Mouse (Mus musculus) C2C12 (cell line): ENCODE data around the gene Plxnd1. TPM values are rescaled to one million over a fixed set of nuclear protein-coding genes. Genes with fewer than 3 reads are reported as not detected.

ENCODE experiments used
- H3K27me3 ChIP-seq: one replicate; pipeline ENCODE4 v1.6.1; 2011; ENCODE audit not compliant: control insufficient read depth, insufficient read depth, insufficient read length
- H3K36me3 ChIP-seq: one replicate; pipeline ENCODE4 v1.6.1; 2011; ENCODE audit not compliant: control insufficient read depth, insufficient read depth
- H3K4me3 ChIP-seq: one replicate; pipeline ENCODE4 v1.5.1; 2011; ENCODE audit warnings: mild to moderate bottlenecking, control low read depth; ENCODE audit not compliant: poor library complexity, insufficient read depth, severe bottlenecking
- H3K79me2 ChIP-seq: one replicate; pipeline ENCODE4 v1.6.1; 2011; ENCODE audit not compliant: control insufficient read depth, insufficient read depth
- H3K79me3 ChIP-seq: one replicate; pipeline ENCODE4 v1.6.1; 2011; ENCODE audit warnings: low read depth, control low read depth
- H3ac ChIP-seq: one replicate; pipeline ENCODE3; 2011; ENCODE audit warnings: low read depth; ENCODE audit not compliant: control insufficient read depth, insufficient read length
- CEBPB ChIP-seq: IDR thresholded peaks from one replicate; pipeline ENCODE4 v1.6.1; 2011; ENCODE audit warnings: low read depth, mild to moderate bottlenecking, control low read depth, moderate library complexity
- CTCF ChIP-seq: IDR thresholded peaks from one replicate; pipeline ENCODE4 v1.5.1; 2011; ENCODE audit not compliant: control insufficient read depth, insufficient read depth, insufficient read length
- FOSL1 ChIP-seq: IDR thresholded peaks from one replicate; pipeline ENCODE4 v1.8.0; 2011; ENCODE audit warnings: mild to moderate bottlenecking, low read length; ENCODE audit not compliant: poor library complexity, insufficient read depth, severe bottlenecking
- MAX ChIP-seq: IDR thresholded peaks from one replicate; pipeline ENCODE4 v1.6.1; 2011; ENCODE audit warnings: mild to moderate bottlenecking, control low read depth
- MYOD1 ChIP-seq: IDR thresholded peaks from one replicate; pipeline ENCODE4 v1.6.1; 2011; ENCODE audit warnings: low read depth; ENCODE audit not compliant: control insufficient read depth, insufficient read length
- MYOG ChIP-seq: IDR thresholded peaks from one replicate; pipeline ENCODE4 v1.6.1; 2011; ENCODE audit not compliant: control insufficient read depth, insufficient read length; ENCODE audit errors: extremely low read depth
- USF1 ChIP-seq: IDR thresholded peaks from one replicate; pipeline ENCODE4 v1.6.1; 2011; ENCODE audit warnings: low read depth, mild to moderate bottlenecking, control low read depth, moderate library complexity
- polyA plus RNA-seq: library from polyadenylated mRNA; unstranded; fragments of >200 nt; fragmentation: generic; extraction: Trizol; gene quantifications from one replicate; pipeline ENCODE4 v1.2.1, GENCODE M21; 2012; ENCODE audit warnings: missing spikeins

Gene Plxnd1
- polyA plus RNA-seq, 1 experiment = 14.8 TPM

DNA sequence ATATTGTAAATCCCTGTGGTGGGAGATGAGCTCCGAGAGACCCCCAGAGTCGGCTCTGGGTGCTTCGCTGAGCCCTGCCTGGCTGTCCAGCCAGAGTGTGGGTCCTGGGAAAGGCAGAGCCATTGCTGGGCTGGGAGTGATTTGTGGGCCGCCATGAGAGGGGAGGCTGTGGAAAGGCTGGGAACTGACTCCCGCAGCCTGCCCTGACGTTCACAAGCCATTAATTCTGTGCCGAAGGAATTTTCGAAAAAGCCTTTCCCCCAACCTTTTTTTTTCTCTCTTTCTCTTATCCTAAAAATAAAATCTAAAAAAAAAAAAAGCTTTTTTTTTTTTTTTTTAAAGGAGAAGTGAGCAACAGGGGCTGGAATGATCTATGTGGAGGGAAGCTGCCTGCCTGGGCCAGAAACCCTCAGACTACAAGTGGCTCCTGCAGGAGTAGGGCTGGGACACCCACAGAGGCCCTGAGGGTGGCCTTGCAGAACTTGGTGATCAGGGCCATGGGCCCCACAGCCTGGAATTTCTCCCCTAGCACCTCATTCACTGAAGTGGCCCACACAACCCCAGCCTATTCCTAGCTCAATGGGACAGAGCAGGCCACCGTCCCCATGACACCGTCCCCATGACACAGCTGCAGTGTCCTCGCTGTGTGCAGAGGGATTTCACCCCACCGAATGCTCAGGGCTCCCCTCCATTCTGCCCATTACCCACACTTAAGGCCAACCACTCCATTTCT lies 11.3 kb downstream of the Plxnd1 start:
- H3K4me3 ChIP-seq = no peak overlapping the region
- H3K36me3 ChIP-seq = no peaks in the 10 kb centered on the region
- TF ChIP-seq MYOG (no peak), MYOD1 (no peak), USF1 (no peak), CTCF (no peak), CEBPB (no peak), FOSL1 (no peak), MAX (no peak)
- H3K79me2 ChIP-seq = peaks cover 13% of the 10 kb centered on the region
- no peaks in the 10 kb centered on the region for H3K27me3 ChIP-seq
- peaks cover 5% of the 10 kb centered on the region for H3K79me3 ChIP-seq
- H3ac ChIP-seq = no peak overlapping the region

- H3K36me3 ChIP-seq = no peaks in the 10 kb centered on the region
- H3ac ChIP-seq = no peak overlapping the region
- H3K79me2 ChIP-seq = peaks cover 7% of the 10 kb centered on the region
- H3K27me3 ChIP-seq = no peaks in the 10 kb centered on the region
- H3K4me3 ChIP-seq = no peak overlapping the region
- H3K79me3 ChIP-seq = peaks cover 2% of the 10 kb centered on the region
- TF ChIP-seq CTCF = no peak
- no peak for TF ChIP-seq USF1
- no peak for TF ChIP-seq MYOD1
- TF ChIP-seq MYOG = no peak
- TF ChIP-seq MAX = no peak
- no peak for TF ChIP-seq FOSL1
Observed at GRCm38 (mm10) chr6:115982889-115983288, 11.9 kb downstream of the Plxnd1 start.

- H3K79me2 ChIP-seq = no peaks in the 10 kb centered on the region
- no peaks in the 10 kb centered on the region for H3K27me3 ChIP-seq
- no peak overlapping the region for H3K4me3 ChIP-seq
- no peaks in the 10 kb centered on the region for H3K79me3 ChIP-seq
- H3ac ChIP-seq = no peak overlapping the region
- peaks cover 5% of the 10 kb centered on the region for H3K36me3 ChIP-seq
- no peak for TF ChIP-seq MYOD1
- no peak for TF ChIP-seq MYOG
- TF ChIP-seq CTCF = no peak
- no peak for TF ChIP-seq FOSL1
- no peak for TF ChIP-seq USF1
- no peak for TF ChIP-seq MAX
- no peak for TF ChIP-seq CEBPB
Observed at GRCm38 (mm10) chr6:115978596-115978995, 16.2 kb downstream of the Plxnd1 start.

DNA sequence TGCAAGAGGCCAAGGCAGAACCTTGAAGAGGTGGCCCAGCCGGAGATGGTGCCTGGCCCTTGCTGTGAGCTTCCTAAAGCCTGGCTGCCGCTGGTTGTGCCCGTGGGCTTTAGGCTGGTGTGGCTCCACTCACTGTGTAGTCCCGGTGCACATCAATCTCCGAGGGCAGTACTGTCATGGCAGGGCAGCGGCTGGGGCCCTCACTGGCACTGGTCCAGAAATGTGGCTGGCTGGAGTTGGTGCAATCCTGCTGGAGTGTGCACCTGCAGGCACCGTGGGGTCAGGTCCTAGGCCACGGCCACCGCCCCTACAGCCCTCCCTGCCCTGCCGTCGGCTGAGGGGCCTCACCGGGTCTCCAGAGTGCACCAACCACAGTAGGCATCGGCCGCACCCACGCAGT lies 17.0 kb downstream of the Plxnd1 start:
- no peaks in the 10 kb centered on the region for H3K27me3 ChIP-seq
- H3K79me3 ChIP-seq = no peaks in the 10 kb centered on the region
- H3K4me3 ChIP-seq = no peak overlapping the region
- no peak overlapping the region for H3ac ChIP-seq
- H3K36me3 ChIP-seq = peaks cover 5% of the 10 kb centered on the region
- TF ChIP-seq CEBPB = no peak
- no peak for TF ChIP-seq MYOD1
- no peak for TF ChIP-seq CTCF
- TF ChIP-seq FOSL1 = no peak
- no peak for TF ChIP-seq USF1
- no peak for TF ChIP-seq MAX
- no peak for TF ChIP-seq MYOG
- no peaks in the 10 kb centered on the region for H3K79me2 ChIP-seq

DNA sequence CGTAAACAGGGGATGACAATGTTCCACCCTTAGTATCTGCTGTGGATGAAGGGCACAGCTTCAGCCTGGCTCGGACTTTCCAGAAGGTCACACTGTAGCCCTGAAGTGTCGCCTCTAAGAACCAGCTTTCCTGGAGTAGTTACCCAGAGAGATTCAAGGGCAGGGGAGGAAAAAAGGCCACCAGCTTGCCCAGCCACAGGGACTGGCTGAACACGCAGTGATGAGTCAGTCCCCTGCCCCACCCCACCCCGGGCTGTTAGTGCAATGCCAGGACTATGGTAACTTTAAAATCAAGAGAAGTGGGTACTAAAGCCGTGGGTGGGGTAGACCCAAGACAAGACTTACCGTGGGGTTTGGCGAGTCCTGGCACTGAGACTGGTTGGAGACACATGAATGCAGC lies 19.2 kb downstream of the Plxnd1 start:
- Histone ChIP-seq H3ac (no peak overlapping the region), H3K27me3 (no peaks in the 10 kb centered on the region), H3K4me3 (no peak overlapping the region), H3K36me3 (peaks cover 5% of the 10 kb centered on the region), H3K79me3 (no peaks in the 10 kb centered on the region), H3K79me2 (no peaks in the 10 kb centered on the region)
- TF ChIP-seq USF1 (no peak), FOSL1 (peak; percentile 7)

DNA sequence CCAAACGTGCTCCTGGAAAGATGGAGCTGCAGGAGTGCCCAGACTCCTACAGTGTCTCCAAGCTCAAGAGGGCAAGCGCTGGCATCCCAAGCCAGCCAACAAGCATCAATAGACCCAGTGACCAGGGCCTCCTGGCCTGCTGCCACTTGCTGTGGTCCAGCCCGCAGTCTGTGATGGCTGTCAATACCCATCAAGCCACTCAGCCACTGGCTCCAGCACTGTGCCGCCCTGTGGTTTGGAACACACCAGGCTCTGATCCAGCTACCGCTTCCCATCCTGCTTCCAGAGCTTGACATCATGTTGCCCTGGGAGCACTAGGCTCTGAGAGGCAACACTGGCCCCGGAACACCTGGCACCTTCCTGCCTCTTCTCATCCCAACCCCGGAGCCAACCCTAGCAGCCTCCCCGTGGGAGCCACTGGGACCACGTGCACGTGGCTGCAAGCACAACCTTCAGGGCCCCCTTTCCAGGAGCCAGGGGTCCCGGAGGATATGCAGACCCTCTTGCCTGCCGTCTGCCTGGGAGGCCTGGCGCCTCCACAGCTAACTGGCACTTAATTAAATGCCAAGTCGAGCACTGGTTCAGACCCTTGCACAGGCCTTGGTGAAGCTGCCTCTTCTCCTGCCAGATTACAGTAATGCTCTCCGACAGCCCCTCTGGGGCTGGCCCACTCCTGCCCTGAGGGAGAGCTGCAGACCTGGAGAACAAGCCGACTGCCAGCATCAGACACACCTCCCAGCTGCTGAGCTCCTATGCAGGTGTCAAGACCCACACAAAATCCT lies 20.7 kb downstream of the Plxnd1 start:
- Histone ChIP-seq H3K27me3 (no peaks in the 10 kb centered on the region), H3K79me3 (no peaks in the 10 kb centered on the region), H3K4me3 (no peak overlapping the region), H3K36me3 (peaks cover 5% of the 10 kb centered on the region), H3ac (no peak overlapping the region), H3K79me2 (no peaks in the 10 kb centered on the region)
- TF ChIP-seq USF1 (no peak), MYOD1 (no peak), MAX (no peak), MYOG (no peak), CTCF (no peak), FOSL1 (no peak), CEBPB (no peak)
